Mouse (Mus musculus): ENCODE data around the gene Ptpn22.
"Not testable (repeated sequence)": the region's sequence is repeated elsewhere in the genome, so short reads cannot be mapped to it uniquely, and the experiment has no call there.

Gene Ptpn22

DNA sequence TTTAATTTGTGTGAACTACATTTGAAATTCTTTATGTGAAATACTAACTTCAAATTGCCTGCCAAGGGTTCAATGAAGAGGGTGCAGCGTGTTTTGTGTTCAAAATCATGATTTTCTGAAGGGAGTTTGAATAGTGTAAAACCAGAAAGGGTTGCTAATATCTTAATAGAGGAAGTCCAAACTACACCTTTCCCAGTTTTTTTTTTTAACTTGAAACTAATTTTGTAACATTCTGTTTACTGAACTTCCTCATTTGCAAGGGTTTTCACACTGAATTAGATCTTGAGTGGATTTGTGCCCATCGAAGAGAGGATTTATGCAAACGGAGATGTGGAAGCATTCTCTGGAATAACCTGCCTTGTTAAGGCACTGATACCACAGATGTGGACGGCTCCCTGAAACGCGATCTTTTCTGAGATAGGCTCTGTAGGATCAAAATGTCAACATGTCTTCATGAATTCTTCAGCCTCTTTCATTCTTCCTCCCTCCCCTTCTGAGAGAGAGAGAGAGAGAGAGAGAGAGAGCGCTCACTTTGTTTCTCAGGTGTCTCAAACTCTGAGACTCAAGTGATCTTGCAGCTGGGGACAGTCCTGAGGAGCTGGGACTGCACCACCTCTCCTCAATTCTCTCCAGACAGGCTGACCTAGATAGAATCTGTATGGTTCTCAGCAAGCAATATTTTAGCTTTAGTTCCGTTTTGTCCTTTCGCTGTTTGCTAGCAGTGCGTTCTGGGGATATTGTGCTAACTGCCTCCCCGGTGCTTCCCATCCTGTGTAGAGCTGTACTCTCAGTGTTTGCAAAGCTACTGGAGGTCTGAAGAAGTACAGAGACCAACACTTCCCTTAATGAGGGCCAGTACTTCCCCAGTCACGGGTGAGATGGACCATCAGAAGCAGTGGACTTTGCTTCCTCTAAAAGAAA lies at the start of gene Ptpn22:
Ptpn22 (plus strand) TSS at position 915 of the 921 bp plus-strand sequence.
- peak; percentile 11 for DNase-seq

DNA sequence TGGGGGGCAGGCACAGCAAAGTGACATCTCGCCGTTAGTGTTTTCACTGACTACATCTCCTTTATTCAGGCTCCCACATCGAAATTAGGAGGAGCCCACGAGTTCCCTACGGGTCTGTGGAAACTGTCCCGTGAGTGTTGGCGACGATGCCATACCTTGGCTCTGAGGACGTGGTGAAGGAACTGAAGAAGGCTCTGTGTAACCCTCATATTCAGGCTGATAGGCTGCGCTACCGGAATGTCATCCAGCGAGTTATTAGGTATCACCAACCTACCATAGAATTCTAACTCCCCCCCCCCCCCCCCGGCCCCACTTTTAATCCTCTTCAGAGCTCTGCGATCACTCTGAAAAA lies 49.8 kb upstream of the Ptpn22 start:
- DNase-seq = no peak

DNA sequence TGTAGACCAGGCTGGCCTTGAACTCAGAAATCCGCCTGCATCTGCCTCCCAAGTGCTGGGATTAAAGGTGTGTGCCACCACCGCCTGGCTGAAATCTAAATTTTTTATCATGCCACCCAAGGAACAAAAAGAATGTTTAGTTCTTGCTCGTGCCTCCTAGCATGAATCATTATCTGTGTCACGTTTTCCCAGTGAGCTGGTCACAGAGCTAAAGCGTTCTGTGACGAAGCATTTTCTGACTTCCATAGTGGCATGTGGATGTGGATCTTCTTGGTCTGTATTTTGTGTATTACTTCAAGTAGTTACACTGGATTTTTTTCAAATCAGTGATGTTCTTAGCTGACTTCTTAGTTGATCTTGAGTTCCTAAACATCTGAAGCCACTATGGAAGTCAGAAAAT lies 48.6 kb upstream of the Ptpn22 start:
- DNase-seq = no peak

DNA sequence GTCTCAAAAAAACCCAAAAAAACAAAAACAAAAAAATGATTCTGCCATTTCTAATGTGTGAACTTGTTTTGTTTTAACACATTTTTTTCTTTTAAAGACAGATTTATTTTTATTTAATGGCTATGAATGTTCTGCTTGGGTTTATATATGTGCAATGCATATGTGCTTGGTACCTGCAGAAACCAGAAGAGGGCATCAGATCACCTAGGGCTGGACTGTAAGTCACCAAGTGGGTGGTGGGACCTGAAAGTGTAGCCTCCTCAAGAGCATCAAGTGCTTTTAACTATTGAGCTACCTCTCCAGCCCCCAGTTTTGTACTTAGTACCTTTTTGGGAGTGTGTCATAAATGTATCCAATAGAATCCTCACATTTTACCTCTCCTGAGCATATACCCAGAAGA lies 32.0 kb upstream of the Ptpn22 start:
- DNase-seq = no peak

DNA sequence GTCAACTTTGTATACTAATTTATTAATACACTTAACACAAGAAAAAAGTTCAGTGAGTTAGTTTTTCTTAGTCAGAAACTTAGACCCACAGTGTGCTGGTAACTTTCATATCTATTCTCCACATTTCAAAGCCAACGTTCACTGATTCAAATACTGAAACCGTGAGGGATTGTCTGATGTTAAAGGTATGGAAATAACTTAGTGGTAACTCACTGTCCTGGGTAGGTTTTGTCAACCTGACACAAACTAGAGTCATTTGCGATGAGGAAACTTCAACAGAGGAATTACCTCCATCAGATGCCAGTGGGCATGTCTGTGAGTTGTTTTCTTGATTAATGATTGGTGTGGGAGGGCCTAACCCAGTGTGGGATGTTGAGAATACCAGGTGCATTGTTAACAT lies 30.6 kb upstream of the Ptpn22 start:
- DNase-seq = no peak

DNA sequence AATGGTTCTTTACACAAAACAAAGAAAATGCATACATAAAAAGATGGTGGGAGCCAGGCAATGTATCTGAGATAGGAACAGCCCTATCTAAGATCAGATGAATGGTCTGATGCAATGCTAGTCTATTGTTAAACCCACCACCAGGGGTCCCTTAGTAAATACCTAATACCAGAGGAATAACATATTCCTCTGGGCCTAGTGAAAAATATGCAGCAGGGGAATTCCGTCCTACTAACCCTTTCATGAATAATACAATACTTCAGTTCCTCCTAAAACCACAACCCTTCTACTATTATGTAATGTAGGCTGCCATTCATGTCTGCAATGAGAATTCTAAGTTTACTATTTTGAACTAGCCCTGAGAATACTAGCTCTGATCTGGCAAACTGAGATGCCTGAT lies 28.9 kb upstream of the Ptpn22 start:
- DNase-seq = not testable (repeated sequence)

DNA sequence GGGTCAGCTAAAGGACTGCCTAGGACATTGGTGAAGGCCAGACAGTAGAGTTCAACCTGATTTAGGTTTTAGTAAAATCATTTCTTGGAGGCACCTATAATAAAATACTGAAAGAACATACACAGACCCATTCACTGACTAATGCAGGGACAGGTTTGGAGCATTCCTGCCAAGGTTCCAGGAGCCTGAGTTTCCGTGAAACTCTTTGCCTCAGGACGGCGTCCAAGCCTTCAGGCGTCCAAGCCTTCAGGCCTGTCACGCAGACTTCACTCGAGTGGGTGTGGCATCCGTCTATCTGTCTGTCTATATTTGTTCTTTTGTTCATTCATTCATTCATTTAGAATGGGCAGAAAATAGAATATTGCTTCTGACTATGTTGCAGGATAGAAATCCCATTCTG lies 28.4 kb upstream of the Ptpn22 start:
- no peak for DNase-seq

DNA sequence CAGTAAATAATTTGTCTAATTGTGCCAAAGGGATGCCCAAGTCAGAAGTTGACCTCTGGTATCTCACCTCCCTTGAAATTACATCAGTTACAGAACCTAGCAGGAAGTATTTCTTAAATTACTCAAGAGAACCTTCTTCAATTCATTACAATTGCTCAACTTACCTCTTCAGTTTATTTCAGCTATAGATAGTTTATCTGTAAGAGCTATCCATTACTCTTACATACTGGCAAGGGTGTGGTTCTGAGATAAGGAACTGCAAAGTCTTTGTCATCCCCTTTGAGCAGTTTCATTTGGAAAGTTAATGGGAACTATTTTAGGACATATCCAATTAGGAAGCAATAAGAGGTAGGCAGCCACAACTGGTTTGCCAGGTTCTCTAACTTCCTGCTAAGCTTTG lies 27.2 kb upstream of the Ptpn22 start, which contains the start of gene Bcl2l15:
Bcl2l15 (plus strand) TSS at position 176 of the 400 bp plus-strand sequence.
- no peak for DNase-seq

DNA sequence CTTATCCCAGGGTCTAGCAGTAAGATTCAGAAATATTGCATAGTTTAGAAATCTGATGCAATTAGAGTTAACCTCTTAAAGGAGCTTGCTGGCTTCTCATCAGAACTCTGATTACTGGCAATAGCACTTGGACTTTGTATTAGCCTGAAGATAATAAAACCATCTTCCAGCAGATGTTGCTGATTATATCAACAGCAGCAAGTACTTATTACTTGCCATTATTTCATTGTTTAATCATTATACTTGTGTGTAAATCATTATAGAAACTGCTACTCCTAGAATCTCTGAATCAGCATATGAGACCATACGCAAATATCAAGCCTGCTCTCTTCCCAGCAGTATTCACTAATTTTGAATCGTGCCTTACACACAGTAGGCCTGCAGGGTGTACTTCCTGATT lies 25.6 kb upstream of the Ptpn22 start:
- DNase-seq = no peak

DNA sequence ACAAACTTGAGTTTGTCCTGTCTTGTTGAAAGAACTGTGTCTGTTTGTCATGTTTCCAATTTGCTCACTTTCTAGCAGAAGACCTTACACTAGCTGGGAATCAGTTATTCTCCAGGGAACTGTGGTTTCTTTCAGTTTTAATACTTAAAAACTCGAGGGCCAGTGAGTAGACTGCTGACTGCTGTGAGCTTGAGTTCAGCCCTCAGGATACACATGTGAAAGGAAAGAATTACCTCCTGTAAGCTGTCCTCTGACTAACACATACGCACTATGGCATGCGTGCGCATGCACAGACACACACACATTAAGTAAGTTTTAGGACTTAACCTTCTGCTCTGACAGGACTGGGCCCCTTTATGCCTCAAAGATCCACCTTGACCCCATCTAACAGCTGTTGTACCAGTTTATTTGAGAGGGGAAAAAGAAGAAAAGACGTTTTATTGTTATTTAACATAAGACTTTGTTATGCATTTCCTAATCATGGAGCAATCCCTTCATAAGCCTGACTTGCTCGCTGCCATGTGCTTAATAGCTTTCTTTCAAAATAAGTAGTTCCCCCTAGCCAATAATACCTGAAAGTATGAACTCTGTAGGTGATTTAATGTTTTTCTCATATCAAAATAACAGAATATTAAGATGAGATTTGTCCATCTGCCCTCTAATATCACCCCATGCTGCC lies 24.2 kb upstream of the Ptpn22 start:
- DNase-seq = no peak

DNA sequence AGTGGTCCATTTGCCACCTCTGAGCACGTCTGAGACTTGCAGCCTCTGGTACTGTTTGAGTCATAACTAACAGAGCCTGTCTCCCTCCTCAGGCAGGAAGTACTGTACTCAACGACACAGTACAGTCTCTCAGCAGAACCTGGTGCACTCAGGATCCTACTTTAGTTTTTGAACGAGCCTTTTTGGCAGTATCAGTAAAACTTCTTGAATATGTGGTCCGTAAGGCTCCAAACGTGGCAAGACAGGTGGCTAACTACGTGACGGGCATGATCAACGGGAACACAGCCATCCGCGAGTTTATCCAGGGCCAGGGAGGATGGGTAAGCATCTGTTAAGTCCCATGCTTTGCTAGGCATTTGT lies 23.7 kb upstream of the Ptpn22 start:
- no peak for DNase-seq

DNA sequence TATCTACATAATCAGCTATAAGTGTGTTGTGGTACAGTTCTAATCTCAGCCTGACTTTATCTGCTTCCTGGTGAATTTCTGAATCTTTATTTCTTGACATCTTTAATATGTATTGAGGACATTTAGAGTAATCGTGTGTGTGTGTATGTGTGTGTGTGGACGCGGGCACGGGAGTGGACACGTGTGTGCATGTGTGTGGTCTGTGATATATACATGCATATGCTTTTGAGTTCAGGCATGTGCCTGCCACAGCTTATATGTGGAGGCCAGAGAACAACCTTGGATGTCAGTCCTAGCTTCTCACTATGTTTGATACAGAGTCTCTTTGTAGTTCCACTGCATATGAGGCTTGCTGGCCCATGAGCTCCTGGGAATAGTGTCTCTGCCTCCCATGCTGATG lies 23.1 kb upstream of the Ptpn22 start:
- no peak for DNase-seq

DNA sequence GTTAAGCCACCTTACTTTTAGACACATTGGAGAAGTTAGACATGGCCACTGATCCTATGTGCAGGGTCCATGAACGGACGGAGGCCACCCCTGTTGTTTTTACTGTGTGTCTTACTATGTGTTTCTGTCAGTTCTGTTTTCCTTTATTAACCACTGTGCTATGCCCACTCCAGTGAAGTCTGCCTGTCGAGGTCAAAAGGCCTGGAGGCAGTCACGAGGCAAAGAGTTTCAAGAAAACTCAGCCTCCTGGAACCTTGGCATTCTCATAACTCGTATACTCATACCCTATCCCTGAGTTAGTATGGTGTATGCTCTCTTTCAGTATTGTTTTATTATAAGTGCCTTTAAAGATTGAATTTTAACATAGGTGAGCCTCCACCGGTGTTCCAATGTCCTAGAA lies 19.9 kb upstream of the Ptpn22 start:
- DNase-seq = peak; percentile 22

DNA sequence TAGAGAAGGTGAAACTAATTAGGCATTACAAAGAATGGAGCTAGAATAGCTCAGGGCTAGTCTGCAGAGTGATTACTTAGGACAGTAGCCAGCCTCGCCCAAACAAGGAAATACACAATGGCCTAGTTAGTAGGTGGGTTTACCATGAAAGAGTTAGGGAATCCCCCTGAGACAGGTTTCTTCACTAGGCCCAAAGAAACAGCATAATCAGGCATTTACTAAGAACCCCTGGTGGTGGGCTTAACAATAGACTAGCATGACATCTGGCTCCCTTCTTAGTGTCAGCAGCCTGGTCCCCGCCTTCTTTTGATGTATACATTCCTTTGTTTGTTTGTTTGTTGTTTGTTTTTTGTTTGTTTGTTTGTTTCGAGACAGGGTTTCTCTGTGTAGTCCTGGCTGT lies 19.4 kb upstream of the Ptpn22 start:
- not testable (repeated sequence) for DNase-seq

DNA sequence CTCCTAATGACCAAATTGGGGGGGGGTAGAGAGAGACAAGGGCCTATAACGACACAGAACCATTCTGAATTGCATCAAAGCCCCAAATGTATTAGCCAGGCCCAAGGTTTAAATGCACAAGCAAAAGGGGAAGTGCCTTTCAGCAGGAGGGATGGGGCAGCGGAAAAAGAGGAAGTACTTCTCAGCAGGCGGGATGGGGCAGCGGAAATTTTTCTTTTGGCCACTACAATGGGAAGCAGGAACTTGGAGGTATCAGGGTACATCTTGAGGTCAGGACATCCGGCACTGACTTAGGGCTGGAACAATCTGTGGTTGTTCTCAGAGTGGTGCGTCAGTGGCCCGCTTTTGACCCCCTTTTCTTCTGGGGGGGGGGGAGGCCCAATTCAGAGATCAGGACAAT lies 18.6 kb upstream of the Ptpn22 start:
- DNase-seq = not testable (repeated sequence)

DNA sequence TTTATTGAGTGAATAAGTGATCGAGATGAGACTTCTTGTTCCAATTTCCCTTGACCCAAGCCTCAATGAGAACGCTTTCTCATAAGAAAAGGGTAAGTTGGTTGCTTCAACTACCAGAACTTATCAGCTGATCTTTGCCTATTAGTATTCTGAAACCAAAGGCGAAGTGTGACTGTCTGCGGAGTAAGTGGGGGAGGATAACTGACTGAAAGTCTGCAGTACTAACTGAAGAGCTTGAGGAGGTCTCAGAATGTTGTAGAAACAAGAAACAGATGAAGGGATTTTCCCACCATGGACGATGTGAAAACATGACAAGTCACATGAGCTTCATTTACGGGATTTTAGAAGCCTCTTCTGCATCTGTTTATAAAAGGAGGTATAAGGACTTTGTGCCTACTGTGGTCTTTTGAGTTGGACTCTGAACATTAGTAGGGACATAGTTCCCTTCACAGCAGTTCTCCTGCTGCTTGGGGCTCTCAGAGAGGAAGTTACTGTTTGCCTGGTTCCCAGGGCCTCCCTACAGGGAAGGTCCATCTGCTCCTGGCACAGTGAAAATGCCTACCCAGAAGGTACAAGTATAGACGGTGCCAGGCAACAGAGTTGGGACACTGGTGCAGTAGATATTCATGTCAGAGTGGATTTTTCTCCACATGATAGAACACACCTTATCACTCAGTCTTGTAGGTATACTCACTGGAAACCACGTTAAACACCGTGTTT lies 8.8 kb upstream of the Ptpn22 start:
- DNase-seq = peak; percentile 23

DNA sequence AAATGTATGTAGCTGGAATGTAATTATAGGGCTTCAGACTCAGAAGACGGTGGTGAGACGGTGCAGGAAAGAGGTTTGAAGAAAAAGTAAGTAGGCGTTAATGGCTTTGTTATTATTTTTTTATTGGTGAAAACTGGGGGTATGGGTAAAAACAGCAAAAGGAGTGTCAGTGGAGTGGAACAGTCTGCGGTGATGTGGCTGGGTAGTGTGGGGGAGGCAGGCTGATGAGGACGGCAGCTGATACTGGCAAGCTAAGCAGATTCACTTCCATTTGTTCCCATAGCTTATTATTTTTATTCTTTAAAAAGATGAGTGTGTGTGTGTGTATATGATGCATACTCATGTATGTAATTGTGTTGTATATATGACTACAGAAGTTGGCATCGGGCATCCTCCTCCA lies 8.1 kb upstream of the Ptpn22 start:
- DNase-seq = no peak

DNA sequence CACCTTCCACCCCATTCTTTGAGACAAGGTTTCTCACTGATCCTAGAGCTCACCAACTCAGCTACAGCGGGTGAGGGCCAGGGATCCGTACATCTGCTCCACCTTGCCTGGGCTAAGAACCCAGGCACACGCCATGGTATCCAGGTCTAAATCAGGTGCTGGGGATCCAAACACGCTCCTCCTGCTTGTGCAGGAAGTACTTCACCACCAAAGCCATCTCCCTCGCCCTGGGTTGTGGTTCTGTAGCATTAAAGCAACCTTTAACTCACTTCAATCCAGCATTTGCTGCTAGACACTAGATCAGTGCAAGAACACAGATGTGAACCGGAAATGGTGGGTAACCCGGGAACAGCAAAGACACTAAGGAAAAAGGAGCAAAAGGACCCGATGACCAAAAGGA lies 7.7 kb upstream of the Ptpn22 start:
- DNase-seq = no peak

DNA sequence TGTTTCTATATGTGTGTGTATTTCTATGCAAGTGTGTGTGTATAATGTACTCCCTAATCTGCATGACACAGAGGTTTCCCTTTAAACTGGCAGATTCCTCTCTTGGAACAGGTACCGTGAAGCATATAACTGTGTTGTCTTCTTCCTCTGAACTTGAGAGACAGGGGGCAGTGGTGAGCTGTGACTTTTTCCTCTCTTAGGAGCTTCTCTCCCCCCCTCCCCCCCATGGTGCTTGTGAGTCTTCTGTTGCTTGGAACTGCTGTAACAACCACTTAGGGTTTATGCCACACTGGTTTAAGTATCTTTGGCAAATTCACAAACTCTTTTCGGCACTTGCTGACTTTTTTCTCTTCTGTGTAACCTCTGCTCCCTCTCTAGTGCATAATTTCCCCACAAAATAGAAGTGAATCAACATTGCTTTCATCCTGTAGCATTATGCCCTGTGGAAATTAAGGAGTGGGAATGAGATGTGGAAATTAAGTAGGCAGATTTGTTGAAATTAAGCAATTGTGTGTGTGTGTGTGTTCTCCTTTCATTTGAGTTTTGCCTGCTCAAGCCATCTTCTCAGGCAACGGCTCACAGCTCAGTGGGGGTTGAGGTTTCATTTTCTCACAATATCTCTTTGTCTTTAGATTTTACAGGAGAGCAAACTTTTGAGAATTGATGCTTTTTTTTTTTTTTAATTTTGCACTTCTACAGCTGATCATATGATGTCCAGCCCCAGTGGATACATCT lies 6.9 kb upstream of the Ptpn22 start:
- peak; percentile 63 for DNase-seq

DNA sequence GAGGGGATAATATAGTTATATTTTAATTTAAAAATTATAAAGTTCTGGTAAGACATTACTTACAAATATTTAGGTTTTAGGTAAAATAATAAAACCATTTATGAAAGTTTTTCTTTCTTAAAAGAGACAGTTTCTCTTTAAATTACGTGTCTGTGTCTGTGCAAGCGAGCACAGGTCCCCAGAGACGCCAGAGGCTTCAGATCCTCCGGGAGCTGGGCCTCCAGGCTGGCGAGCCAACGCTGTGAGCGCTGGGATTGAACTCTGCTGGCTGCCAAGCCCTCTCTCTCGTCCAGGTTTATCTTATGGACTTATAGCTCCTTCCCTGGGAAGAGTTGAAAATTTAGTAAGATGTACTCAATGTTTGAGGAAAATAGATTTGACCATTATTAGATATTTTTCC lies 5.8 kb upstream of the Ptpn22 start:
- no peak for DNase-seq

DNA sequence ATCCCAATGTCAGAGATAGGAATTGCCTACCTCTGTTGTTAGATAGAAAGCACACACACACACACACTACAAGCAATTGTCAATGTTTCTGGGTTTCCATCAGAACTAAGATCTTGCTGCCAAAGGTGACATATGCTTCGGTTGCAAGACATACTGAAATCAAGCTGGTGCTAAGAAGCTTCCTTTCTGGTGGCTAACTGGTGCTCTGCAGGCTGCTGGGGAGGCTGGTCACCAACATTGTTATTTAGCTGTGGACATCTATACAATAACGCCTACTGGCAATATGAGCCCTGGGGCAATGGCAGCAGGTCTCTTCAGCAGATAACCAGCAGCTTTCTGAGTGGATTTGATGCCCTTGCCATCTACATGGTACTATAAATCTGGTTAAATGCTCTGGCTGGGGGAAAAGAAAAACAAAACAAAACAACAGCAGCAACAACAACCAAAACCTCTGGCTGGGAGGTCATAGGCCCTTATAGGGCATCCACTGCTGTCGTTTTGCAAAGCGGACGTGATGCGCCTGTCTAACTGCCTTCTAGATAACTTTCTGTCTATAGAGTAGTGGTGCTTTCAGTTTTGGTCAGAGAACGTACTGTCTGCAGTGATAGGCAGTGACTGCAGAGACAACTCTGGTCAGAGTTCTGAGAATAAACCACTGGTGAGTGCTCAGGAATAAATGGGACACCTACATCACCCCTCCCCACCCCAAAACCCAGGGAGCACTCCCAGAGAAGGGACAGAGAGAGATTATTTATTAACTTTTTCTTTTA lies 2.4 kb upstream of the Ptpn22 start:
- no peak for DNase-seq

DNA sequence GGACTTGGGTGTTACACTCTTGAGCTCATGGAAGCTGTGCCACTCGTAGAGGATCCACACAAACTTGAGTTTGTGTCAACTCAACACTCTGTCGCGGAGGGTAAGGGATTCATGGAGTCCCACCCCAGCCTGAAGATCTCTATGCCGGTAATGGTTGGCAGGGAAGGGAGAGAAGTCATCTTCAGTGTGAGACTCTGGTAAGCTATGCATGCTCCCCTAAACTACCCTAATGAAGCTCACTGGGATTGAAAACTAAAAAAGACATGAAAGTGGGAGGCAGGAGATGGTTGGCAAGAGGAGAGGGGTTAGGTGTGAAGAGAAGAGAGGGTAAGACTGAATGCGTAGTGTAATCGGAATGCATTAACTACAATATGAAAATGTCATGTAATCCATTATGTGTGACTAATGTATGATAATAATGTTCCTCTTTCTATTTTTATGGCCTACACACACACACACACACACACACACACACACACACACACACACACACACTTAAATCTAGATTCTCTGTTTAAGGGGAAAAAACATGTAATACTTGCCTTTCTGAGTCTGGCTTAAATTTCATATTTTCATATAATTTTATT lies 1.5 kb upstream of the Ptpn22 start:
- DNase-seq = no peak

All from kidney, adult 18-20 months (tissue).